Mouse (Mus musculus): ENCODE results near the gene Gal3st4.

DNA sequence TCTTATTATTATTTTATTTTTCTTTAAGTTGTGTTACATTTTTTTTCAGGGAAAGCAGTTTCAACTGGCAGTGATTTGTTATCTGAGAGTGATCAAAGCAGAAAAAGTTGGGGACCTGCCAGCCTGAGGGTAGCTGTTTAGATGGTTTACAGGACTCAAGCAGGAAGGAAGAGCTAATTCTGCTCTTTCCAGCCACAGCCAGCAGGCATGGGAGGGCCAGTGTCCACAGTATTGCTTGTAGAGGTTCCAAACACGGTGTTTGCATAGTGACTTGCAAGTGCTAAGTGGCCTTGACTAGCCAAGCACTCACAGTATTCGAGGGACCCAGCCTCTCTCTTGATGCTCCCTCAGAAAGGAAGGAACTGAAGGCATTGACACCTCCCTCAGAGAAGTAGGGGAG lies 31.1 kb downstream of the Gal3st4 start:
- TF ChIP-seq CTCF (conservative IDR thresholded peaks at IDR 0.05; ENCODE audit: low read length), result no peak
- no peak for TF ChIP-seq POU5F1 (IDR thresholded peaks at IDR 0.05; ENCODE audit: borderline replicate concordance, low read length)

Measured in E14TG2a.4 (cell line).